Mouse (Mus musculus): ENCODE data around the gene Sema6d.

DNA sequence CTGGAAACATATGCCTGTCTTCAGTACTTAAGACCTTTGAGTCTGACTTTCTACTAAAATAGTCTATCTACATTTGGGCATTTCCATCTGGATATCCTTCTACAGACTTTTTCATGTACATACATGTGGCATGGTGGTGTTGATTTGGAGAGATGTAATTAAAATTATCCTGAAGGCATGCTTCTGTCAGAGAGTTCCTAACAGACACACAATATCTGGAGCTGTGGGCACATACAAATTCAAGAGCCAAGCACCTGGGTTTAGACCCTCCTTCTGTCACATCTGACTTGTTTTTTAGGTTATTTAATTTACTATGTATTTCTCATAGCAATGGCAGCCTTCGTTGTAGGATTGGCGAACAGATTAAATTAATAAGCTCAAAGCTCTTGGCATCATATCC, 195.3 kb downstream of the Sema6d start:
- TF ChIP-seq CTCF (IDR thresholded peaks at IDR 0.05; ENCODE audit: insufficient read depth, low read depth, low read length) (no peak), POLR2A (IDR thresholded peaks at IDR 0.05; ENCODE audit: insufficient read depth, low read depth, low read length) (no peak)

Measured in olfactory bulb, adult 2 months (tissue).